Mouse (Mus musculus) megakaryocyte, embryonic 14.5 days (primary cell): ENCODE measurements at regions not wholly inside any gene's neighbourhood (a gene's known extent, or its start where the extent isn't known, plus 50 kb on each side); places are given as distances from the start of the nearest gene placed in this dataset.

ENCODE experiments used
- H3K27me3 ChIP-seq: replicated peaks from 2 replicates; pipeline ENCODE3; 2012; ENCODE audit warnings: inconsistent platforms
- H3K36me3 ChIP-seq: replicated peaks from 2 replicates; pipeline ENCODE3; 2012; ENCODE audit warnings: low read length, inconsistent platforms, mixed read lengths
- H3K4me1 ChIP-seq: 2 replicates; pipeline ENCODE4 v1.6.1; 2012; ENCODE audit warnings: inconsistent platforms
- H3K4me3 ChIP-seq: replicated peaks from 2 replicates; pipeline ENCODE3; 2012; ENCODE audit warnings: moderate library complexity, mild to moderate bottlenecking, inconsistent platforms
- H3K9me3 ChIP-seq: 2 replicates; pipeline ENCODE4 v1.6.1; 2012; ENCODE audit warnings: inconsistent platforms
- FLI1 ChIP-seq: IDR thresholded peaks from 2 replicates; pipeline ENCODE4 v1.6.1; 2012; ENCODE audit warnings: low read length, inconsistent platforms, mixed read lengths
- GATA1 ChIP-seq: IDR thresholded peaks from 3 replicates; pipeline ENCODE4 v1.6.1; 2012; ENCODE audit warnings: mixed read lengths, low read length, inconsistent platforms, borderline replicate concordance

GRCm38 (mm10) chr7:51753062-51753461 is 108.8 kb upstream of the Gas2 start:
- H3K36me3 ChIP-seq, result no peaks in the 10 kb centered on the region
- H3K4me1 ChIP-seq, result no peaks in the 10 kb centered on the region
- no peak overlapping the region for H3K4me3 ChIP-seq
- H3K9me3 ChIP-seq, result 0 out of 2 replicates have a peak, but pooled peaks cover 4% of the 10 kb centered on the region
- TF ChIP-seq FLI1 (no peak), GATA1 (no peak)
- no peaks in the 10 kb centered on the region for H3K27me3 ChIP-seq

GRCm38 (mm10) chr7:51754208-51754888 is 107.5 kb upstream of the Gas2 start:
- H3K4me3 ChIP-seq, result no peak overlapping the region

GRCm38 (mm10) chr7:51756218-51756617 is 105.6 kb upstream of the Gas2 start:
- no peaks in the 10 kb centered on the region for H3K4me1 ChIP-seq
- TF ChIP-seq FLI1 (no peak), GATA1 (no peak)
- H3K27me3 ChIP-seq, result no peaks in the 10 kb centered on the region
- H3K9me3 ChIP-seq, result 0 out of 2 replicates have a peak, but pooled peaks cover 4% of the 10 kb centered on the region
- H3K4me3 ChIP-seq, result no peak overlapping the region
- no peaks in the 10 kb centered on the region for H3K36me3 ChIP-seq

More at GRCm38 (mm10) chr7:51754208-51754888, 107.5 kb upstream of the Gas2 start:
- TF ChIP-seq FLI1, result no peak
- no peak for TF ChIP-seq GATA1
- H3K27me3 ChIP-seq, result no peaks in the 10 kb centered on the region
- H3K4me1 ChIP-seq, result no peaks in the 10 kb centered on the region
- 0 out of 2 replicates have a peak, but pooled peaks cover 4% of the 10 kb centered on the region for H3K9me3 ChIP-seq
- no peaks in the 10 kb centered on the region for H3K36me3 ChIP-seq

- no peaks in the 10 kb centered on the region for H3K9me3 ChIP-seq
- TF ChIP-seq GATA1, result no peak
- no peak for TF ChIP-seq FLI1
- no peak overlapping the region for H3K4me3 ChIP-seq
- H3K36me3 ChIP-seq, result no peaks in the 10 kb centered on the region
- no peaks in the 10 kb centered on the region for H3K4me1 ChIP-seq
- H3K27me3 ChIP-seq, result no peaks in the 10 kb centered on the region
Measured at GRCm38 (mm10) chr7:51759536-51760153, 102.2 kb upstream of the Gas2 start.

- Histone ChIP-seq H3K4me3 (no peak overlapping the region), H3K27me3 (no peaks in the 10 kb centered on the region), H3K9me3 (no peaks in the 10 kb centered on the region), H3K36me3 (no peaks in the 10 kb centered on the region), H3K4me1 (no peaks in the 10 kb centered on the region)
- TF ChIP-seq GATA1 (no peak), FLI1 (no peak)
Measured at GRCm38 (mm10) chr7:51767066-51767465, 94.7 kb upstream of the Gas2 start.

- TF ChIP-seq GATA1 (no peak), FLI1 (no peak)
- Histone ChIP-seq H3K27me3 (no peaks in the 10 kb centered on the region), H3K36me3 (no peaks in the 10 kb centered on the region), H3K9me3 (no peaks in the 10 kb centered on the region), H3K4me3 (no peak overlapping the region), H3K4me1 (no peaks in the 10 kb centered on the region)
Measured at GRCm38 (mm10) chr7:51771895-51772871, 89.6 kb upstream of the Gas2 start.

GRCm38 (mm10) chr7:51775968-51776367 is 85.8 kb upstream of the Gas2 start:
- no peak for TF ChIP-seq FLI1
- TF ChIP-seq GATA1, result no peak
- no peaks in the 10 kb centered on the region for H3K9me3 ChIP-seq
- no peaks in the 10 kb centered on the region for H3K27me3 ChIP-seq
- no peaks in the 10 kb centered on the region for H3K36me3 ChIP-seq
- H3K4me3 ChIP-seq, result no peak overlapping the region
- no peaks in the 10 kb centered on the region for H3K4me1 ChIP-seq

GRCm38 (mm10) chr7:51783070-51783776 is 78.6 kb upstream of the Gas2 start:
- H3K36me3 ChIP-seq, result no peaks in the 10 kb centered on the region
- no peaks in the 10 kb centered on the region for H3K4me1 ChIP-seq
- H3K4me3 ChIP-seq, result no peak overlapping the region
- no peak for TF ChIP-seq FLI1
- TF ChIP-seq GATA1, result no peak
- H3K9me3 ChIP-seq, result 0 out of 2 replicates have a peak, but pooled peaks cover 2% of the 10 kb centered on the region
- no peaks in the 10 kb centered on the region for H3K27me3 ChIP-seq
